Mouse (Mus musculus) cerebellum, postnatal 25 days (tissue): ENCODE measurements around the gene Aif1.

Experiments used
- DNase-seq, 2 experiments: peaks; one replicate each; pipeline ENCODE4 v3.0.0; 2021; ENCODE audit warnings: mixed read lengths in 2 of 2

The Aif1 gene

GRCm38 (mm10) chr17:35165451-35166155, 10.3 kb downstream of the Aif1 start:
- DNase-seq = no peak

- peak; percentile 98 to 99 for DNase-seq
Observed at GRCm38 (mm10) chr17:35164568-35165450, 11.1 kb downstream of the Aif1 start, which contains the start of gene Prrc2a. Gene Prrc2a, minus strand, starts transcription at chr17:35164897.

GRCm38 (mm10) chr17:35164218-35164567, 11.7 kb downstream of the Aif1 start:
- DNase-seq = no peak

GRCm38 (mm10) chr17:35163326-35164081, 12.4 kb downstream of the Aif1 start:
- no peak for DNase-seq

GRCm38 (mm10) chr17:35162730-35163129, 13.1 kb downstream of the Aif1 start:
- DNase-seq = peak; percentile 34 to 63

- no peak for DNase-seq
Observed at GRCm38 (mm10) chr17:35162121-35162520, 13.7 kb downstream of the Aif1 start.

- DNase-seq = no peak
Observed at GRCm38 (mm10) chr17:35161421-35161820, 14.4 kb downstream of the Aif1 start.

GRCm38 (mm10) chr17:35159638-35160037, 16.2 kb downstream of the Aif1 start:
- DNase-seq = peak in 1 of 2 experiments; percentile 51

GRCm38 (mm10) chr17:35158850-35159593, 16.8 kb downstream of the Aif1 start:
- no peak for DNase-seq

GRCm38 (mm10) chr17:35157661-35158175, 18.1 kb downstream of the Aif1 start:
- no peak for DNase-seq

GRCm38 (mm10) chr17:35157254-35157653, 18.6 kb downstream of the Aif1 start:
- DNase-seq = no peak

- no peak for DNase-seq
Observed at GRCm38 (mm10) chr17:35156461-35157200, 19.2 kb downstream of the Aif1 start.

GRCm38 (mm10) chr17:35155451-35155850, 20.4 kb downstream of the Aif1 start:
- peak in 1 of 2 experiments; percentile 26 for DNase-seq

GRCm38 (mm10) chr17:35154616-35155015, 21.3 kb downstream of the Aif1 start:
- peak in 1 of 2 experiments; percentile 15 for DNase-seq

- DNase-seq = no peak
Observed at GRCm38 (mm10) chr17:35153931-35154330, 21.9 kb downstream of the Aif1 start.

GRCm38 (mm10) chr17:35153077-35153476, 22.8 kb downstream of the Aif1 start:
- DNase-seq = no peak

GRCm38 (mm10) chr17:35152121-35152520, 23.7 kb downstream of the Aif1 start:
- no peak for DNase-seq

GRCm38 (mm10) chr17:35147922-35148639, 27.8 kb downstream of the Aif1 start:
- DNase-seq = no peak

- no peak for DNase-seq
Observed at GRCm38 (mm10) chr17:35147348-35147747, 28.5 kb downstream of the Aif1 start.

GRCm38 (mm10) chr17:35146139-35146538, 29.7 kb downstream of the Aif1 start:
- DNase-seq = no peak

- DNase-seq = no peak
Observed at GRCm38 (mm10) chr17:35141971-35142370, 33.9 kb downstream of the Aif1 start.
